Mouse (Mus musculus): ENCODE measurements at regions not wholly inside any gene's neighbourhood (a gene's known extent, or its start where the extent isn't known, plus 50 kb on each side); places are given as distances from the start of the nearest gene placed in this dataset.

GRCm38 (mm10) chr1:155472112-155472955, 55.1 kb upstream of the Xpr1 start:
- CTCF ChIA-PET: no interaction called here

DNA sequence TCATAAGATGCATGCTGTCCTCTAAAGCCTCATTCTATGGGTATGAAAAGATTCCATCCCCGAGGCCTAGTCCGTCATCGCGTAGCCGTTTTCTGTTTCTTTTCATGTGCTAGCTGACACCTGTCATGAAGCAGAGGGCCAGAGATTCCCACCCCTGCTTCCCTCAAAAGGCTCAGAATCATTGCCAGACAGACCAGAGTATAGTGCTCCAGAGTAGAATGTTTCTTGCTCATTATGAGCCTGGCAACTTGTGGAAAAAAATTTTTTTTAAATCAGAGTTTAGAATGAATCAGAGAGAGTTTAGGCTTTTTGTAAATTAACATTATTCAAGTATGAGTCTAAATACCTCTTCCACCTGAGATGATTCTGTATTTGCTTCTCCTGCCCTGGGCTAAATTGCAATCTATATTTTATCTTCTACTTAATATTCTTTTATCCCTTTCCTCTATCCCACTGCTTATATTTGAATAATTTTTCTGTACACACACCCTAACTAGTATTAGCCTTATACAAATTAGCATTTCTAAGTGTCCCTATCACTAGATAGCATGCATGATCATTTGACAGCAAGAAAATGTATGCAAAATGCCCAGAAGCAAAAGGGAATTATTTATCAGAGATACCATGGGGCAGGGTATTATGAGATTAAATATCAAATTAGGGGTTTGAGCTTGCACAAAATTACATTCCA, 55.9 kb upstream of the Xpr1 start:
- CTCF ChIA-PET: no interaction called here

DNA sequence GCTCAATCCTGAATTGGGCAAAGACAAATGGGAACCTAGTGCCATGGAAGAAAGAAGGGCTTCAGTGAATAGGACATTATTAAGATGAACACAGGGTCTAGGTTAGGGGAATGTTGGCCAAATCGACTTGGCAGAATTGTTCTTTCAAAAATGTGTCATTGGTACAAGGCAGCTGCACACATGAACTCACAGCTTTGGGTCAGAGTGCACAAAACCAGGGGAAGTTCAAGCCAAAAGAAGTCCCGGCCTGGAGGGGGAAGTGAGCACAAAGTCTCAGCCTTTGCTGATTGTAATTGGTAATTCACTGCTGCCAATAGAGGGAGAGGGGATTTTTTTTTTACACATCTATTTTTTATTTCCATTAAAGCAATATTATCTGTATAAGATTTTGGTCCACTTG, 57.8 kb upstream of the Xpr1 start:
- CTCF ChIA-PET: no interaction called here

DNA sequence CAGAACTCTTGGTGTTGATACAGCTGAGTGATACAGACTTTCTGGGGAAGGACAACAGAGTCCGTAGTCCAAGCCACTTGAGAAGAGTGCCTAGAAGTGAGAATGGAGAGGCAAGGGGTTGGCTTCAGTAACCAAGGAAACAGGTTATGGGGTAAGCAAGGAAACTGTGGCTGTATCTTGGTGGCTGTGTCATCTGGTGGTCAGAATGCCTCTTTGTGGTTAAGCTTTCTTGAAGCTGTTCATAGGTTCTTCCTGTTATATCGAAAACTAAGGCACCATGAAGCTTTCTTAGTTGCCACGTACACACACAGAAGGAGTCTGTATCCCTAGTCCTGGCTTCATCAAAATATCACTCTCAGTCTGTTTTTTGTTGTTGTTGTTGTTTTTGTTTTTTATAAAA, 59.0 kb upstream of the Xpr1 start:
- CTCF ChIA-PET: no interaction called here

DNA sequence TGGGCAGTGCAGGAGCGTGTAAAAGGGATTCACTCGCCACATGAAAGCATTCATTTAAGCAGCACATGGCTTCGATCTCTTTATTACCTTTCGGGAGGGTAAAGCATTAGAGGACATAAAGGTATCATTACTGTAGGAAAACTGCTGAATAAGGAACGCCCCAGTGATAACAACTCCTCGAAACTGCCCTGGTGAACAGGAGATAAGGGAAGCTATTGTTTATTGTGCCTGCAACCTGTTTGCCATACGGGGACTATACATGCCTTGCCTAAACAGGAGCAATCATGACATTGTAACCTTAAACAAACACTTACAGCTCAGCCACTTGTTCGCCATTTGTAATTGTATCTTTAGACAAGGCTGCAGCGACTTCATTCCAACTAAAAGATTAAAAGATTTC, 64.9 kb upstream of the Xpr1 start:
- CTCF ChIA-PET: no interaction called here

DNA sequence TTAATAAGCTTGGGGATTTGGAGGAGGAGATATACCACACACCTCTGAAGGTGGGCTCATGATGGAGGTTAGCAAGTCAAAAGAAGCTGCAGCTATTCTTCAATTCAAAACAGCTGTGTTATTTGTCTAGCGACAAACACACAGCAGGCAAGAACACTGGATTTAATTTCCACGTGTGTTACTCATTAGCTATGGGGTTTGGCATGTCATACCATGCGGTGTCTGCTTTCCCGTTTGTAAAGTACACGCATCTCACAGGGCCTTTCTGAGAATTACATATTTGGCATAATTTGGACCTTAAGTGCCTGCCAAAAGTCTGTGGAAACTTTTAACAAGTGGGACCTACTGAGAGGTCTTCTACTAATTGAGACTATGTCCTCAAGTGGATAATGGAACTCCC, 65.5 kb upstream of the Xpr1 start:
- CTCF ChIA-PET: no interaction called here

- CTCF ChIA-PET: no interaction called here
Measured at GRCm38 (mm10) chr1:155483693-155484092, 66.5 kb upstream of the Xpr1 start.

GRCm38 (mm10) chr1:155487796-155488195, 70.1 kb upstream of the Acbd6 start:
- CTCF ChIA-PET: no interaction called here

- CTCF ChIA-PET: no interaction called here
Measured at GRCm38 (mm10) chr1:155488966-155489661, 68.8 kb upstream of the Acbd6 start.

DNA sequence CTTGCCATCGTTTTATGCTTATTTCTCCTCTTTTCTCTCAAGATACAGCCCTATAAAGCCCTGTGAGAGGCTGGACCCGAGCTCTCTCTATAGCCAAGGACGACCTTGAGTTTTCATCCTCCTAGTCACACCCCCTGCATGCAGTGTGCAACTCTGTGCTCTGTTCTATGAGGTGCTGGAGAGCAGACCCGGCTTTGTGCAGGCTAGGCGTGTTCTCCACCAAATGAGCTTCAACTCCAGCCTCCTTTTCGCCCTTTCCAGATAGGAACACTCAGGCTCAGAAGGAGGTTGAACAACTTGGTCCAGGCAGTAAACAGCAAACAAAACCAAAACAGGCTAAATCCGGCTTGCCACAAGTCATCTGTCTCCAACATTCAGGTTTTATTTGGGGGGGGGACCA, 67.8 kb upstream of the Acbd6 start:
- CTCF ChIA-PET: no interaction called here

GRCm38 (mm10) chr1:155491205-155492026, 66.5 kb upstream of the Acbd6 start:
- CTCF ChIA-PET: no interaction called here

GRCm38 (mm10) chr1:155493333-155493732, 64.6 kb upstream of the Acbd6 start:
- CTCF ChIA-PET: no interaction called here

- CTCF ChIA-PET: no interaction called here
Measured at GRCm38 (mm10) chr1:155493799-155494198, 64.1 kb upstream of the Acbd6 start.

- CTCF ChIA-PET: no interaction called here
Measured at GRCm38 (mm10) chr1:155494347-155494746, 63.6 kb upstream of the Acbd6 start.

GRCm38 (mm10) chr1:155499735-155500134, 58.2 kb upstream of the Acbd6 start:
- CTCF ChIA-PET: no interaction called here

DNA sequence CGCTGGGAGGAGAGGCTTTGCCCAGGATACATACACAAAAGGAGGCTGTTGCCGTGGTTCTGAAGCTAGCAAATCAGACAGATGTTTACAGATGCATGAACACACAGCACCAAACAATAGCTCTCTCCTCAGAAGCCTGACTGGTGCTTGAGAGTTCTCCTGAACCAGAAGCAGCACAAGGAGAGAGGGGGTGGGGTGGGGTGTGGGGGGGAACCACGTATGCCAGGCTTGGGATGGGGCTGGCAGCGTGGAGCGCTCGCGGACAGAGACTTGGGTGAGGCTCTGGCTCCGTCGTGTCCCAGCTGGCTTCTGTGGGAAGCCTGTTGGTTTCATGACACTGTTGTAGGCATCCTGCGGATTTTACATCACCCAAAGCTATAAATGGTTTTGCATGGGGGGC, 55.1 kb upstream of the Acbd6 start:
- CTCF ChIA-PET: interaction anchor here (0.6 to 0.7 kb wide), 2 partner anchors 16 to 83 kb away, joined by 8 to 11 read pairs; no protein-coding TSS in a partner anchor

- CTCF ChIA-PET: no interaction called here
Measured at GRCm38 (mm10) chr1:155504581-155505328, 53.2 kb upstream of the Acbd6 start.

DNA sequence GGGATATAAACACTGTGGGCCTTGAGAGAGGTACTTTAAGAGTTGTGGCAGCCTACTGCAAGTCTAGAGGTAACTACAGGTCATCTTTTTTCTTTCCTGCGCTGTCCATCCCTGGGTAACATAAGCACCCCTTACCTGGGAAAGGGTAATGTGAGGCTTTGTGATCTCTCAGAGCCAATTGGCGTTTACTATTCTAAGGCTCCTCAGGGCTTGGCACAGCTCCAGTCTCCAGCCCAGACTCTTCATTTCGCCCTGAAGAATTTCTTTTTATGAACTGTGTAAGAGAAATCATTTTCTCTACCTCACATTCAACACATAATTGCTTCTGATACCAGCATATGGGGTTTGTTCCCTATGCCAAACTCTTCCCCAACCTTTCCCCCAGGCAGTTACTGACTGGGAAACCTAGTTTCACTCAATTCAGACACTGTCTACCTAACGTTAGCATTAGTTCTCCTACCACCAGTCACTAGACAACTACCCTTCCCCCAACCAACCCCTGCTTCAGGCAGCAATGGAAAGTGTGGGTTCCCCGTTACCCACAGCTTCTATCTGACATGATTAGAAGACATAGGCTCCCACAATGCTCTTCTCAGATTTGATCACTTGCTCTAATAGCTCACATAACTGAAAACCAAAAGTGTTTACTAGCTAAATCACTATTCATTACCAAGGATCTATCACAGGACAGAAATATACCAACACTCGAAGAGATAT, 52.4 kb upstream of the Acbd6 start:
- CTCF ChIA-PET: no interaction called here
